Mouse (Mus musculus) monocyte, adult 5-6 weeks (primary cell): ENCODE results near the gene Gstm4. TPM values are rescaled to one million over a fixed set of nuclear protein-coding genes. Genes with fewer than 3 reads are reported as not detected.
"Not testable (repeated sequence)": the region's sequence is repeated elsewhere in the genome, so short reads cannot be mapped to it uniquely, and the experiment has no call there.

ENCODE experiments used
- ATAC-seq: fragments of 153-309, 156-312 bp; replicated peaks from 2 replicates; pipeline ENCODE4 v1.8.0; 2017; ENCODE audit warnings: mild to moderate bottlenecking; ENCODE audit not compliant: low TSS enrichment, insufficient number of reproducible peaks, severe bottlenecking, poor library complexity, low FRiP score
- total RNA-seq: library from RNA; stranded (forward); fragments of 200-1000, 200-491, 200-594 nt; gene quantifications from 3 replicates; pipeline ENCODE4 v1.2.3, GENCODE M21; 2017

The Gstm4 gene
- total RNA-seq, 1 experiment from 2014 or later: 12.4 TPM

GRCm38 (mm10) chr3:108022650-108023049 is 22.0 kb downstream of the Gstm4 start:
- no peak for ATAC-seq

- ATAC-seq: not testable (repeated sequence)
These were observed 24.2 kb downstream of the Gstm4 start for GRCm38 (mm10) chr3:108020351-108021022.

GRCm38 (mm10) chr3:108019226-108019625 is 25.5 kb downstream of the Gstm4 start:
- ATAC-seq: not testable (repeated sequence)

DNA sequence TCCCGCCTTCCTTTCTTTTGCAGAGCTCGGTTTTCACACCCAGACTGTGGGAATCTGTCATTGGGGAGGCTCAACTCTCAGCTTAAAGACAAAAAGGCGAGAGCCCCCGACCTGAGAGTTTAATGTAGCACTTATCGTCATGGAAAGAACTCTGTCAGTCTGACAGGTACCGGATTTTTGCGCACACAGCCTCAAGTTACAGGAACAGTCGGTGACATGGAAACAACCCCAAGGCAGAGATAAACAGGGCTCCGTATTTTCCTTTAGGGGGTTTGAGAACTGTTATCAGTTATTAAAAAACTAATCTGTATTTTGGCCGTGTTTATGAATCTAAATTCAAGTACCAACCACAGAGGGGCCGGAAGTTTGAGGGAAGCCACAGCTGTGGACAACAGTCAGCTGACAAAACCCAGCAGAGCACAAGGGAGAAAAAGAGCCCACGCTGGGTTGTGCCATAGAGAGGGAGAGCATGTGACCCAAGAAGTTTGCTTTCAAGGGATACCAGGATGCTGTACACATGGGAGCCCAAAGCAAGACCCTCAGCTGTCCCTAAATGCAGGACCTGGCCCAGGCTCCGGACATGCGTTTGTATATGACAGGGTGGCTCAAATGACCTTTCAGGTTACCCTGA is 26.4 kb downstream of the Gstm4 start:
- ATAC-seq: no peak

GRCm38 (mm10) chr3:108017473-108018189 is 27.1 kb downstream of the Gstm4 start, which contains the start of gene Gstm1:
Gstm1 (minus strand) TSS chr3:108017973.
- peak; percentile 84 for ATAC-seq

DNA sequence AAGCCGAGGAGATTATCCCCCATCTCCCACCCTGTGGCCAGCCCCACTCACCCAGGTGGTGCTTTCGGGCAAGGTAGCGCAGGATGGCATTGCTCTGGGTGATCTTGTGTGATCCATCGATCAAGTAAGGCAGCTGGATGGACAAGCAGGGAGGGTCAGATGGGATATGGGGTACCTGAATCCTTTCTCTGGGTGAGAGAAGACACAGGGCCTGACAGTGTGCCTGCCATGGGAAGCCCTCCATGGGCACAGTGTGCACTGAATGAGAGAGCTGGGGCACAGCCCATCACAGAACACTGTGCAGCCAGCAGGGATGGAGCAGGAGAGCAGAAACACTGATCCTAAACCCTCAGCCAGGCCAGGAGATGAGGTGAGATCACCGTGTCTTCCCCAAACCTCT is 28.2 kb downstream of the Gstm4 start:
- not testable (repeated sequence) for ATAC-seq

DNA sequence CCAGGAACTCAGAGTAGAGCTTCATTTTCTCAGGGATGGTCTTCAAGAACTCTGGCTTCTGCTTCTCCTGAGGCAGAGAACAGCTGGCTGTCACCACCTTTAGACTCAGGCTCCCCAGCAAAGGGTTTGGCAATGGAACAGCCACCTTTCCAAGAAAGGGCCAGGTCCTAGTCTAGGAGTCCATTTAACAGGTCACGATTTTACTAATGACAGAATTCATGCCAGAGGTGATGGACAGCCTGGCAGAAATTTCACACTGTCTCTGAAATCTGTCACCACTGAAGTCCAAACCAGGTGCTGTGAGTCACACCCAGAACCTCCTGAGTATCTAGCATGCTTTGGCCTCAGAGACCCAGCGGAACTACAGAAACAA is 29.7 kb downstream of the Gstm4 start:
- ATAC-seq: no peak

DNA sequence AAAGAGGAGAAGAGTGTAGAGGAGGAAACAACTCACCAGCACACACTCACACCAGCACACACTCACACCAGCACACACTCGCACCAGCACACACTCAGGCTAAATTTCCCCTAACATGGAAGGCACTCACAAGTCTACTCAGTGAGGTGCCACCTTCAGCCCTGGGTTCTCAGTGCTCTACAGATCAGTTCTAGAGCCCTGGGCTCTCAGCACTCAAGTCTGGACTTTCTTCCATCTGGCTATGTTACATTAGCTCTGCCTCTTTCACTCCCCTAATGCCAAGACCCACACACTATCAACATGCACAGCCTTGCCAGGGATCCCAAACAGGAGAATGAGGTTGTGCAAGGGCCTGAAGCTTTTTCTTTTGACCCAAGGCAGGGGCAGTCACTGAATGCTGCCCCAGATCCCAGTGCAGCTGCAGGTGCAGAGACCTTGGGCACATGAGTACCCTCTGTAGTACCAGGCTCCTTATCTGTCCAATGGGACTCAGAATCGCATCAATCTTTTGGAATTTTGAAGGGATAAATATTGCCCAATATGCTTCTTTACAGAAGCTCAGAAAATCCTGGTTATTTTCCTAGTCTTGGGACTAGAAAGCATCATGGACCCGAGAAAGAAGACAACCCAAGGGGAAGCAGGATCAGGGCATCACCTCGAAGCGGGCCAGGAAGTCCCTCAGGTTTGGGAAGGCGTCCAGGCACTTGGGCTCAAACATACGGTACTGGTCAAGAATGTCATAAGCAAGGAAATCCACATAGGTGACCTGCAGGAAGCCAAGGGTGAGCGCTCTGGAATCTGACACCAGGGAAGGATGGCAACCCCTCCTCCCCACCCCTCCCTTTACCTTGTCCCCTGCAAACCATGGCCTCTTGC is 30.4 kb downstream of the Gstm4 start:
- ATAC-seq: no peak

DNA sequence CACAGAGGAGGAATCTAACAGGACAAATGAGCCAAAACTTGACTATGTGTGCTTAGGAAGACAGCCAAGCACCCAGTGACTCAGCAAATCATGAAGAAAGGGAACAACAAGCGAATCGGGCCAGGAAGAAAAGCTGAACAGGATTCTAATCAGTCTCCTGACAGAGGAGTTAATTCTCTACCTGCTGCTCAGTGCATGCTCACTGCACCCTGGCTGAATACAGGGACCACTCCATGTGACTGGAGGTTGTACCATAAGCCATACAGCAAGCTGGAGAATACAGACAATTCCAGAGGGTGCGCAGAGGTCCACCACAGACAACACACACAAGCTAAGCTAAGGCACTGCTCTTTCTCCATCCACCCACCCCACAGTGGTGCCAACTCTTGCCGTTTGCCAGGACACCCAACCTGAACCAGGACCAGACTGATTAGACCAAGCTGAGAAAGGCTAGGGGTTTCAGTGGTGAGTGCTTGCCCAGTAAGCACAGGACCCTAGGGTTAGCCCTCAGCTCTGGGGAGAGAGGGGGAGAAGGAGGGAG is 31.3 kb downstream of the Gstm4 start:
- ATAC-seq: no peak

DNA sequence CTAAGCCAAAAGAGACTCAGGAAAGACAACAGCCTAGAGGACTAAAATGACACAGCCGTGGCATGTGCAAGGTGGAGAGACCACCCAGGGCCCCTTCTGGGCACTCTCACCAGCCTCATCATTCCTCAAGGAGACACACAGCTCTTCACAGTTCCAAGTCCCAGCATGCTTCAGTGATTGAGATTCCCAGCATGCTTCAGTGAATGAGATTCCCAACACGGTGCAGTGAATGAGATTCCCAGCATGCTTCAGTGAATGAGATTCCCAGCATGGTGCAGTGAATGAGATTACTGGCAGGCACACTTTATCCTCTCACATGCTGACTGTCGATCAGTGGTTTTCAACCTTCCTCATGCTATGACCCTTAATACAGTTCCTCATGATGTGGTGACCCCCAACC is 33.1 kb downstream of the Gstm4 start:
- ATAC-seq: no peak

GRCm38 (mm10) chr3:108010286-108010685 is 34.4 kb downstream of the Gstm4 start:
- ATAC-seq: no peak

DNA sequence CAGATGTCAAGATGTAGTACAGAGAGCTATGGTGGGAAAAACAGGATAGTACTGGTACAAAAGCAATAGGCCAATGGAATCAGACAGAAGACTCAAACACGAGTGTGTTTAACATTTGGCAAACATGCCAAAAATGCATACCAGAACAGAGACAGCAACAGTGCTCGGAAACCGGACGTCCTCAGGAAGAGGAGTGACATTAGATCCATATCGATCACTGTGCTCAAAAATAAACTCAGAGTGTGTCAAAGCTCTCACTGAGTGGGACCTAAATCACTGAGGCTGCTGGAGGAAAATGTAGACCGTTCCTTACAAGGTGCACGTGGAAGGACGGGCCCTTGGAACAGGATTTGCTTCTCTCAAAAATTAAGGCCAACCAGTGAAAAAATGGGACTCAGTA is 42.7 kb downstream of the Gstm4 start:
- no peak for ATAC-seq

GRCm38 (mm10) chr3:107999491-107999890 is 45.2 kb downstream of the Gstm4 start:
- no peak for ATAC-seq

- ATAC-seq: no peak
These were observed 46.1 kb downstream of the Gstm4 start for GRCm38 (mm10) chr3:107998591-107998990.

DNA sequence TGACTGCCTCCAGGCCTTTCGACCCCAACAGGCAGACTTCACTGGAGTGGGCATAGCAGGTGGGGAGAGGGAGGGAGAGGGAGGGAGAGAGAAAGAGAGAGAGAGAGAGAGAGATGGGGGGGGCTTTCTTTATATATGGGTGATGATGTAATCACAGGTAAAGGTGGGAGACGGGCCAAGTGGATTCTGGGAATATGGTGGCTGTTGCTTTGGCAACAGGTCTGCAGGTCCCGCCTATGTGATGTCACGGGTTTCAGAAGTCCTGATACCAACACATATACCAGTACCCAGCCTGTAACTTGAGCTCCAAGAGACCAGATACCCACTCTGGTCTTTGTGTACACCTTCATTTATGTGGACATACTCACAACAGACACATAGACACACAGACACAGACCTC is 48.1 kb downstream of the Gstm4 start:
- ATAC-seq: no peak

GRCm38 (mm10) chr3:107995974-107996373 is 48.7 kb downstream of the Gstm4 start:
- not testable (repeated sequence) for ATAC-seq
